Mouse (Mus musculus): ENCODE measurements around the gene Tmprss3.

GRCm38 (mm10) chr17:31136291-31136690 lies 62.5 kb downstream of the Tmprss3 start:
- no peak for TF ChIP-seq POLR2A (IDR thresholded peaks at IDR 0.05; ENCODE audit: control insufficient read depth, extremely low read depth, insufficient read depth, low read length, poor library complexity)
- TF ChIP-seq CTCF (IDR thresholded peaks at IDR 0.05; ENCODE audit: borderline replicate concordance, control insufficient read depth, extremely low read depth, insufficient read depth, low read length, poor library complexity): no peak
